Mouse (Mus musculus) lung, adult 18-20 months (tissue): ENCODE data around the gene Prelid3b.
A peak's percentile ranks its signal among the peaks of the same experiment; 100 is the strongest.

Experiments used
- DNase-seq, 2 experiments: peaks; one replicate each; pipeline ENCODE4 v3.0.0; 2022; ENCODE audit warnings: mixed read lengths in 2 of 2

Gene Prelid3b

GRCm38 (mm10) chr2:174426856-174427255 is 46.0 kb downstream of the Prelid3b start:
- no peak for DNase-seq

GRCm38 (mm10) chr2:174424301-174425085 is 48.4 kb downstream of the Prelid3b start:
- peak in 1 of 2 experiments; percentile 2 for DNase-seq

GRCm38 (mm10) chr2:174421107-174421506 is 51.8 kb downstream of the Prelid3b start:
- no peak for DNase-seq

GRCm38 (mm10) chr2:174415731-174416310 is 57.1 kb downstream of the Prelid3b start, which contains the start of gene Nelfcd:
Gene Nelfcd, plus strand, starts transcription at chr2:174415804.
- DNase-seq = peak; percentile 94 to 95
